Mouse (Mus musculus) adrenal gland, postnatal 0 days (tissue): ENCODE measurements around the gene Gm3239. TPM values are rescaled to one million over a fixed set of nuclear protein-coding genes. Genes with fewer than 3 reads are reported as not detected.

Source experiments
- polyA plus RNA-seq: library from polyadenylated mRNA; unstranded; fragments of >200 nt; fragmentation: Nextera tagmentation; extraction: Ambion mirVana; gene quantifications from 2 replicates; pipeline ENCODE4 v1.2.1, GENCODE M21; 2015

The Gm3239 gene
- not detected in 2 replicates for polyA plus RNA-seq

DNA sequence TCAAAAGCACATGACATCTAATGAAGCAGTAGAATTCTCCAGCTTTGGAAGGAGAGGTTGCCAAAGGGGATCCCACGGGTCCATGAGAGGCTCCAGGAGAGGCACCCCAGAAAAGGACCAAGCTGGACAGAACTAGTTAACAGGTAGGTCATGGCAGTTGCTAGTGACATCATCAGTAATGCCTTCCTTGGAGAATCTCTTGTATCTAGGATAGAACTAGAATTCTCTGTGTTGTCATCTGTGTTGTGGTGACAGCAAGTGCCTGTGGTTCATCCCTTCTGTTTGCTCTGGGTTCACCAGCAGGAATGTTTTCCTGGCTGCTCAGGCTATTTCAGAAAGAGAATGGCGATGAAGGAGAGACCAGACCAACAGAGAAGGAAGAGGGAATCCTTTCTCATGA lies at the start of gene Gm3239:
Gm3239 (plus strand) TSS at position 301 of the 400 bp plus-strand sequence.

DNA sequence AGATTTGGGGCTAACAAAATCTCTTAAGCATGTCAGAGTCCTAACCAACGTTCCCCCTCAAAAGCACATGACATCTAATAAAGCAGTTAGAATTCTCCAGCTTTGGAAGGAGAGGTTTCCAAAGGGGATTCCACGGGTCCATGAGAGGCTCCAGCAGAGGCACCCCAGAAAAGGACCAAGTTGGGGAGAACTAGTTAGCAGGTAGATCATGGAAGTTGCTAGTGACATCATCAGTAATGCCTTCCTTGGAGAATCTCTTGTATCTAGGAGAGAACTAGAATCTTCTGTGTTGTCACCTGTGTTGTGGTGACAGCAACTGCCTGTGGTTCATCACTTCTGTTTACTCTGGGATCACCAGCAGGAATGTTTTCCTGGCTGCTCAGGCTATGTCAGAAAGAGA lies 31.9 kb upstream of the Gm3239 start, which contains the start of gene Gm8159:
Gm8159 (plus strand) TSS at position 301 of the 400 bp plus-strand sequence.

DNA sequence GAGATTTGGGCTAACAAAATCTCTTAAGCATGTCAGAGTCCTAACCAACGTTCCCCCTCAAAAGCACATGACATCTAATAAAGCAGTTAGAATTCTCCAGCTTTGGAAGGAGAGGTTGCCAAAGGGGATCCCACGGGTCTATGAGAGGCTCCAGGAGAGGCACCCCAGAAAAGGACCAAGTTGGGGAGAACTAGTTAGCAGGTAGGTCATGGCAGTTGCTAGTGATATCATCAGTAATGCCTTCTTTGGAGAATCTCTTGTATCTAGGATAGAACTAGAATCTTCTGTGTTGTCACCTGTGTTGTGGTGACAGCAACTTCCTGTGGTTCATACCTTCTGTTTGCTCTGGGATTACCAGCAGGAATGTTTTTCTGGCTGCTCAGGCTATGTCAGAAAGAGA lies 44.9 kb downstream of the Gm3239 start, which contains the start of gene Gm7876:
Gm7876 (plus strand) TSS at position 301 of the 400 bp plus-strand sequence.

Other genes with a start within 250 kb of the Gm3239 start
- gene Gm3164, start 248.7 kb upstream of the Gm3239 start, polyA plus RNA-seq: 0.21 TPM in 1 of 2 replicates, not detected in the other
- gene Gm3173, start 233.2 kb upstream of the Gm3239 start, polyA plus RNA-seq: not detected in 2 replicates
- gene Gm3182, start 182.4 kb upstream of the Gm3239 start, polyA plus RNA-seq: not detected in 2 replicates
- gene Gm3047, start 108.8 kb upstream of the Gm3239 start, polyA plus RNA-seq: not detected in 2 replicates
- gene Gm8159, start 31.8 kb upstream of the Gm3239 start, polyA plus RNA-seq: not detected in 2 replicates
- gene Gm7876, start 45.0 kb downstream of the Gm3239 start, polyA plus RNA-seq: not detected in 2 replicates
- gene Gm3252, start 62.6 kb downstream of the Gm3239 start, polyA plus RNA-seq: not detected in 2 replicates
- gene Gm9602, start 112.1 kb downstream of the Gm3239 start, polyA plus RNA-seq: not detected in 2 replicates
- not detected in 2 replicates for gene Gm3269, start 173.9 kb downstream of the Gm3239 start, polyA plus RNA-seq
- gene Gm3264, start 191.4 kb downstream of the Gm3239 start, polyA plus RNA-seq: 0.77 TPM in 1 of 2 replicates, not detected in the other
- gene Gm3278, start 228.2 kb downstream of the Gm3239 start, polyA plus RNA-seq: not detected in 2 replicates